Mouse (Mus musculus): Measurements from ENCODE around the gene Clca4a. TPM values are rescaled to one million over a fixed set of nuclear protein-coding genes. Genes with fewer than 3 reads are reported as not detected.

The Clca4a gene
- total RNA-seq, 2 experiments from 2014 or later = not detected

Other genes starting within 250 kb of the Clca4a start
- gene Clca3a1, start 214.1 kb downstream of the Clca4a start, total RNA-seq (2021) = 1 to 10 TPM in 1 of 2 experiments, under 1 TPM in 1; 0.77 to 2.4 TPM
- gene Clca3a2, start 155.6 kb downstream of the Clca4a start, total RNA-seq (2021) = not detected
- gene Clca3b, start 125.7 kb downstream of the Clca4a start, total RNA-seq (2021) = not detected
- gene Clca4b, start 42.5 kb downstream of the Clca4a start, total RNA-seq (2021) = not detected
- not detected for gene Clca1, start 57.7 kb upstream of the Clca4a start, total RNA-seq (2021)
- under 1 TPM in 1 of 2 experiments, not detected in 1; 0.13 TPM for gene Clca2, start 124.4 kb upstream of the Clca4a start, total RNA-seq (2021)
- 10 to 100 TPM; 11.3 to 11.4 TPM for gene Odf2l, start 143.5 kb upstream of the Clca4a start, total RNA-seq (2021)

Data from adrenal gland, adult 18-20 months (tissue).